Mouse (Mus musculus) neural tube, embryonic 12.5 days (tissue): ENCODE measurements at regions not wholly inside any gene's neighbourhood (a gene's known extent, or its start where the extent isn't known, plus 50 kb on each side); places are given as distances from the start of the nearest gene placed in this dataset.

Source experiments
- ATAC-seq: fragments of 200-750 bp; cut with Nextera tagmentation; 2 replicates; pipeline ENCODE4 v1.8.0; 2017; ENCODE audit warnings: low read depth, mild to moderate bottlenecking, moderate TSS enrichment, moderate library complexity; ENCODE audit not compliant: low FRiP score
- H3K27ac ChIP-seq: fragments of 300-500 bp; sonication (generic); 2 replicates; pipeline ENCODE4 v1.5.1; 2016
- H3K27me3 ChIP-seq: fragments of 300-500 bp; sonication (generic); replicated peaks from 2 replicates; pipeline ENCODE4 v1.6.1; 2016; ENCODE audit warnings: mild to moderate bottlenecking
- H3K36me3 ChIP-seq: fragments of 300-500 bp; sonication (generic); 2 replicates; pipeline ENCODE4 v1.6.1; 2016; ENCODE audit warnings: mild to moderate bottlenecking
- H3K4me1 ChIP-seq: fragments of 300-500 bp; sonication (generic); 2 replicates; pipeline ENCODE4 v1.6.1; 2016
- H3K4me2 ChIP-seq: fragments of 300-500 bp; sonication (generic); replicated peaks from 2 replicates; pipeline ENCODE4 v1.6.1; 2016; ENCODE audit warnings: mild to moderate bottlenecking
- H3K4me3 ChIP-seq: fragments of 300-500 bp; sonication (generic); 2 replicates; pipeline ENCODE4 v1.5.1; 2016
- H3K9ac ChIP-seq: fragments of 300-500 bp; sonication (generic); 2 replicates; pipeline ENCODE4 v1.6.1; 2016; ENCODE audit warnings: mild to moderate bottlenecking
- H3K9me3 ChIP-seq: fragments of 300-500 bp; sonication (generic); 2 replicates; pipeline ENCODE4 v1.6.1; 2016; ENCODE audit warnings: mild to moderate bottlenecking
- WGBS: fragments of 180-500 bp; shearing (Covaris S2); methylation state at CpG from one replicate; pipeline ENCODE4 v1.1.7; 2016; 5-methylcytosine and 5-hydroxymethylcytosine counted together

GRCm38 (mm10) chr17:88297520-88297919 lies 143.0 kb upstream of the Foxn2 start:
- no peaks in the 10 kb centered on the region for H3K36me3 ChIP-seq
- 46% methylated on average over 4 of the region's 4 CpGs for WGBS
- no peak overlapping the region for H3K9ac ChIP-seq
- ATAC-seq = no peak
- no peaks in the 10 kb centered on the region for H3K27me3 ChIP-seq
- no peak overlapping the region for H3K4me3 ChIP-seq
- H3K27ac ChIP-seq = no peak overlapping the region
- H3K4me1 ChIP-seq = no peaks in the 10 kb centered on the region
- H3K9me3 ChIP-seq = no peaks in the 10 kb centered on the region
- H3K4me2 ChIP-seq = no peak overlapping the region

GRCm38 (mm10) chr17:88303991-88304390 lies 136.5 kb upstream of the Foxn2 start:
- Histone ChIP-seq H3K27ac (no peak overlapping the region), H3K27me3 (no peaks in the 10 kb centered on the region), H3K36me3 (no peaks in the 10 kb centered on the region), H3K4me2 (no peak overlapping the region), H3K4me1 (no peaks in the 10 kb centered on the region), H3K4me3 (no peak overlapping the region), H3K9me3 (no peaks in the 10 kb centered on the region), H3K9ac (no peak overlapping the region)
- WGBS = 63% methylated on average over 2 of the region's 2 CpGs
- ATAC-seq = no peak

GRCm38 (mm10) chr17:88305165-88305564 lies 135.3 kb upstream of the Foxn2 start:
- ATAC-seq = no peak
- Histone ChIP-seq H3K36me3 (no peaks in the 10 kb centered on the region), H3K27me3 (no peaks in the 10 kb centered on the region), H3K9me3 (no peaks in the 10 kb centered on the region), H3K4me1 (no peaks in the 10 kb centered on the region), H3K27ac (no peak overlapping the region), H3K9ac (no peak overlapping the region), H3K4me2 (no peak overlapping the region), H3K4me3 (no peak overlapping the region)
- 77% methylated on average over 9 of the region's 9 CpGs for WGBS

- no peaks in the 10 kb centered on the region for H3K36me3 ChIP-seq
- no peak overlapping the region for H3K4me2 ChIP-seq
- ATAC-seq = no peak
- no peaks in the 10 kb centered on the region for H3K9me3 ChIP-seq
- no peaks in the 10 kb centered on the region for H3K27me3 ChIP-seq
- no peak overlapping the region for H3K9ac ChIP-seq
- H3K4me3 ChIP-seq = no peak overlapping the region
- H3K27ac ChIP-seq = no peak overlapping the region
- no peaks in the 10 kb centered on the region for H3K4me1 ChIP-seq
- 65% methylated on average over 9 of the region's 9 CpGs for WGBS
Measured at GRCm38 (mm10) chr17:88306325-88306724, 134.2 kb upstream of the Foxn2 start.

GRCm38 (mm10) chr17:88307082-88307481 lies 133.4 kb upstream of the Foxn2 start:
- H3K4me3 ChIP-seq = no peak overlapping the region
- no peaks in the 10 kb centered on the region for H3K36me3 ChIP-seq
- no peaks in the 10 kb centered on the region for H3K27me3 ChIP-seq
- no peaks in the 10 kb centered on the region for H3K4me1 ChIP-seq
- H3K9ac ChIP-seq = no peak overlapping the region
- ATAC-seq = no peak
- WGBS = 42% methylated on average over 4 of the region's 4 CpGs
- no peak overlapping the region for H3K4me2 ChIP-seq
- no peaks in the 10 kb centered on the region for H3K9me3 ChIP-seq
- H3K27ac ChIP-seq = no peak overlapping the region

- WGBS = 87% methylated on average over 9 of the region's 9 CpGs
- Histone ChIP-seq H3K27ac (no peak overlapping the region), H3K27me3 (no peaks in the 10 kb centered on the region), H3K9me3 (no peaks in the 10 kb centered on the region), H3K4me2 (no peak overlapping the region), H3K4me1 (no peaks in the 10 kb centered on the region), H3K9ac (no peak overlapping the region), H3K4me3 (no peak overlapping the region), H3K36me3 (no peaks in the 10 kb centered on the region)
- no peak for ATAC-seq
Measured at GRCm38 (mm10) chr17:88307826-88308225, 132.7 kb upstream of the Foxn2 start.

- Histone ChIP-seq H3K4me2 (no peak overlapping the region), H3K27ac (no peak overlapping the region), H3K4me3 (no peak overlapping the region), H3K9ac (no peak overlapping the region), H3K27me3 (no peaks in the 10 kb centered on the region), H3K36me3 (no peaks in the 10 kb centered on the region), H3K4me1 (peaks cover 3% of the 10 kb centered on the region; the same call in 1 of the 2 replicates), H3K9me3 (no peaks in the 10 kb centered on the region)
- WGBS = 87% methylated on average over 2 of the region's 2 CpGs
- ATAC-seq = no peak
Measured at GRCm38 (mm10) chr17:88312876-88313275, 127.6 kb upstream of the Foxn2 start.

- H3K27me3 ChIP-seq = peaks cover 9% of the 10 kb centered on the region
Measured at GRCm38 (mm10) chr17:88316213-88316967, 124.1 kb upstream of the Foxn2 start.

GRCm38 (mm10) chr17:88317311-88317710 lies 123.2 kb upstream of the Foxn2 start:
- H3K4me1 ChIP-seq = peaks cover 3% of the 10 kb centered on the region; the same call in 1 of the 2 replicates
- no peak overlapping the region for H3K4me3 ChIP-seq
- H3K9ac ChIP-seq = no peak overlapping the region
- no peak overlapping the region for H3K4me2 ChIP-seq
- H3K27ac ChIP-seq = no peak overlapping the region
- 75% methylated on average over 5 of the region's 5 CpGs for WGBS
- H3K9me3 ChIP-seq = no peaks in the 10 kb centered on the region
- H3K27me3 ChIP-seq = peaks cover 17% of the 10 kb centered on the region
- no peaks in the 10 kb centered on the region for H3K36me3 ChIP-seq
- no peak for ATAC-seq

More at GRCm38 (mm10) chr17:88316213-88316967, 124.1 kb upstream of the Foxn2 start:
- Histone ChIP-seq H3K4me3 (no peak overlapping the region), H3K4me1 (peaks cover 3% of the 10 kb centered on the region; the same call in 1 of the 2 replicates), H3K36me3 (no peaks in the 10 kb centered on the region), H3K9me3 (no peaks in the 10 kb centered on the region), H3K27ac (no peak overlapping the region), H3K4me2 (no peak overlapping the region), H3K9ac (no peak overlapping the region)
- peak; percentile 87 for ATAC-seq
- WGBS = 62% methylated on average over 14 of the region's 15 CpGs

- Histone ChIP-seq H3K9ac (no peak overlapping the region), H3K36me3 (no peaks in the 10 kb centered on the region), H3K4me1 (peaks cover 3% of the 10 kb centered on the region; the same call in 1 of the 2 replicates), H3K4me2 (no peak overlapping the region), H3K27ac (no peak overlapping the region), H3K9me3 (no peaks in the 10 kb centered on the region), H3K27me3 (peaks cover 22% of the 10 kb centered on the region), H3K4me3 (no peak overlapping the region)
- 92% methylated on average over 7 of the region's 7 CpGs for WGBS
- ATAC-seq = no peak
Measured at GRCm38 (mm10) chr17:88317806-88318205, 122.7 kb upstream of the Foxn2 start.

GRCm38 (mm10) chr17:88318207-88318791 lies 122.2 kb upstream of the Foxn2 start:
- Histone ChIP-seq H3K4me1 (peaks cover 3% of the 10 kb centered on the region; the same call in 1 of the 2 replicates), H3K4me2 (no peak overlapping the region), H3K27ac (no peak overlapping the region), H3K36me3 (no peaks in the 10 kb centered on the region), H3K9me3 (no peaks in the 10 kb centered on the region), H3K4me3 (no peak overlapping the region), H3K27me3 (peaks cover 26% of the 10 kb centered on the region), H3K9ac (no peak overlapping the region)
- no peak for ATAC-seq
- WGBS = 74% methylated on average over 16 of the region's 16 CpGs

- WGBS = 71% methylated on average over 5 of the region's 5 CpGs
- H3K27ac ChIP-seq = no peak overlapping the region
- no peak overlapping the region for H3K9ac ChIP-seq
- no peak overlapping the region for H3K4me3 ChIP-seq
- no peaks in the 10 kb centered on the region for H3K36me3 ChIP-seq
- H3K4me2 ChIP-seq = no peak overlapping the region
- ATAC-seq = no peak
- H3K9me3 ChIP-seq = no peaks in the 10 kb centered on the region
- peaks cover 3% of the 10 kb centered on the region; the same call in 1 of the 2 replicates for H3K4me1 ChIP-seq
- H3K27me3 ChIP-seq = peaks cover 31% of the 10 kb centered on the region
Measured at GRCm38 (mm10) chr17:88318936-88319335, 121.6 kb upstream of the Foxn2 start.

GRCm38 (mm10) chr17:88320686-88321085 lies 119.8 kb upstream of the Foxn2 start:
- Histone ChIP-seq H3K4me3 (no peak overlapping the region), H3K27ac (no peak overlapping the region), H3K36me3 (no peaks in the 10 kb centered on the region), H3K9ac (no peak overlapping the region), H3K27me3 (peaks cover 44% of the 10 kb centered on the region), H3K9me3 (no peaks in the 10 kb centered on the region), H3K4me1 (peaks cover 12% of the 10 kb centered on the region), H3K4me2 (no peak overlapping the region)
- ATAC-seq = no peak
- 78% methylated on average over 1 of the region's 1 CpGs for WGBS
